Mouse (Mus musculus): ENCODE results near the gene Camk2n1. TPM values are rescaled to one million over a fixed set of nuclear protein-coding genes. Genes with fewer than 3 reads are reported as not detected.
A peak's percentile ranks its signal among the peaks of the same experiment; 100 is the strongest.
"Not testable (repeated sequence)": the region's sequence is repeated elsewhere in the genome, so short reads cannot be mapped to it uniquely, and the experiment has no call there.

Gene Camk2n1
- polyA plus RNA-seq, 1 experiment from 2014 or later, result 1.0 TPM

DNA sequence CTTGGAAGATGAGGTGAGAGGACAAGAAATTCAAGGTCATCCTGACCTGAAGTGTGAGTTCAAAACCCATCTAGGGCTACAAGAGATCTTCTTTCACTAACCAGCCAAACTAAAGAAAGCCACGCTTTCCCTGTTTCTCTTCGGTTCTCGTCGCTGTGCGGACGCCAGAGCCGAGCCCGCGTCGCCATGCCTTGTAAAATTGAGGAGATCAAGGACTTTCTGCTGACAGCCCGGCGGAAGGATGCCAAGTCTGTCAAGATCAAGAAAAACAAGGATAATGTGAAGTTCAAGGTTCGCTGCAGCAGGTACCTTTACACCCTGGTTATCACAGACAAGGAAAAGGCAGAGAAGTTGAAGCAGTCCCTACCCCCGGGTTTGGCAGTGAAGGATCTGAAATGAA is 28.5 kb upstream of the Camk2n1 start:
- not testable (repeated sequence) for H3K9me3 ChIP-seq, H3K4me2 ChIP-seq

DNA sequence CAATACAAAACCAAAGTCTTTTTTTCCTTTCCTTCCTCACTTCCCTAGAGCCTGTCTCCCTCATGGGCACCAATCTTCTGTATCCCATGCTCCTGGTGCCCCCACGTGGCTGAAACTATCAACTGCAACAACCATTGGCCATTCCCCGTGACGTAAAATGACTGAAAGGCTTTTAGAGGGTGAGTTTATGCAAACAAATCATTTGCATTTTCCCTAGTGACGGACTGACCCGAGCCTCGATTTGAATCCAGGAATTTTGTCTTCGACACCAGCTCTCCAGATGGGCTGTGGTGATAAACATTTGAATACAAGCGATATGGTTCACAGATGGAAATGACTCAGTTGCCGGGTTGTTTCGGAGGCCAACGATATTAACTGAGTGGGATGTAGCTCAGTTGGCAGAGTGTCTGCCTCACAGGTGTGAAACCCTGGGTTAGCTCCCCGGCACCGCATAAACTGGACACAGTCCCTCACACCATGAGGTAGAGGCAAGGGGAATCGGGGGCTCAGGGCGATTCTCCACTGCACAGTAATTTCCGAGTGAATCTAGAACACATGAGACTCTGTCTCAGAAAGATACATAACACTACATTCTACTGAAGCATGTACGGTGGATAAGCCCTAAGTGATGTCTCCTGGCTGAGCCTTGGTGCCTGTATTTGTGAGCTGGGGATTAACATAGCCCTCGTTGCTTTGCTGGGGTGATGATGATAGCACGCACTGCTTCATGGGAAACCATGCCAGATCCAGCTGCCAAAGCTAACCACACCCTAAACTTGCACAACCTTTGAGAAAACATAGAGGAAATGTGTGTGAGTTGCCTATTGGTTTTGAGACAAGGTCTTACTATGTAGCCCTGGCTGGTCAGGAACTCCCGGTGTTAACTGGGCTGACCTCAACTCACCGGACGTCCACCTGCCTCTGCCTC is 27.1 kb upstream of the Camk2n1 start:
- peak overlapping the region; percentile 34 for H3K4me2 ChIP-seq
- H3K36me3 ChIP-seq, result no peaks in the 10 kb centered on the region
- no peak overlapping the region for H3K4me3 ChIP-seq
- H3K4me1 ChIP-seq, result no peaks in the 10 kb centered on the region
- H3K9ac ChIP-seq, result peak overlapping the region; percentile 44; the same call in 1 of the 2 replicates
- 36% methylated on average over 22 of the region's 22 CpGs for WGBS
- no peak for ATAC-seq (ENCODE audit: extremely low read depth, insufficient number of reproducible peaks, low FRiP score, low TSS enrichment)
- peaks cover 5% of the 10 kb centered on the region; the same call in 1 of the 2 replicates for H3K9me3 ChIP-seq
- peaks cover 33% of the 10 kb centered on the region for H3K27me3 ChIP-seq (replicated peaks)
- H3K27ac ChIP-seq (replicated peaks), result no peak overlapping the region

More for the DNA sequence above, 28.5 kb upstream of the Camk2n1 start:
- H3K9ac ChIP-seq; H3K4me1 ChIP-seq; ATAC-seq (ENCODE audit: extremely low read depth, insufficient number of reproducible peaks, low FRiP score, low TSS enrichment); H3K4me3 ChIP-seq; H3K27ac ChIP-seq (replicated peaks); H3K36me3 ChIP-seq: not testable (repeated sequence)
- WGBS, result 85% methylated on average over 14 of the region's 14 CpGs
- peaks cover 37% of the 10 kb centered on the region for H3K27me3 ChIP-seq (replicated peaks)

DNA sequence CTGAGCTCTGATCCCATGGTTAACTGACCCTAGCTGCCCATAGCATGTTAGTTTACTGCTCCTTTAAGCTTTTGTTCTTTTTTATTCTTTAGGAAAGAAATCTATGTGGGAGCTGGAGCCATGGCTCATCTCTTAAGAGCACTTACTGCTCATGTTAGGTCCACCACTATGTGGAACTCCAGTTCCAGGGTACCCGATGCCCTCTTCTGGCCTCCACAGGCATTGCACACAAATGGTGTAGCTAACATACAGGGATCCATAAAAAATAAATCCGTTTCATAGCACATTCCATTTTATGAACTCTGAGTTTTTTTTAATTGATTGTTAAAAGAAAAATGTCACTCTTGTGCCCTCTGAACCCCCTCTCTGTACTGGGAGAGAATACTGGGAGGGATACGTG is 24.3 kb upstream of the Camk2n1 start:
- WGBS, result 48% methylated on average over 3 of the region's 3 CpGs
- Histone ChIP-seq H3K27me3 (replicated peaks) (peaks cover 42% of the 10 kb centered on the region), H3K9ac (no peak overlapping the region), H3K27ac (replicated peaks) (no peak overlapping the region), H3K4me3 (no peak overlapping the region), H3K4me1 (peaks cover 3% of the 10 kb centered on the region; the same call in 1 of the 2 replicates), H3K36me3 (no peaks in the 10 kb centered on the region), H3K4me2 (no peak overlapping the region), H3K9me3 (no peaks in the 10 kb centered on the region)
- ATAC-seq (ENCODE audit: extremely low read depth, insufficient number of reproducible peaks, low FRiP score, low TSS enrichment), result no peak

DNA sequence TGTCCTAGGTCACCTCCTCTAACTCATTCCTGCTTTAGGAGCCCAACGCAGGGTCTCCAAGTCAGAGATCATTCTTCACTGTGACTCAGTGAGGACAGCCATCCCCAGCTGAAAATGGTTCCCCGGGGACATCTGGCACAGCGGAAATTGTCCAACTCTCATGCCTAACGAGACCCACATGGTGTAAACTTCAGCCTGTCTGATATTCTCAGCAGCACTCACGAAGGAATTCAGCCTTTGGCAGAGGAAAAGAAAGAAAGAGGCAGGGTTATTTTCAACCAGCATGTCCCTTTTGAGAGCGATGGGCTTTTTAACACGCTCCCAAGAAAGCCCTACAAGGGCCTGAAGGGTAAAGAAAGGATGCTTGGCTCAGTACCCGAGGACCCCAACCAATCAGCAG is 22.8 kb upstream of the Camk2n1 start:
- no peak for ATAC-seq (ENCODE audit: extremely low read depth, insufficient number of reproducible peaks, low FRiP score, low TSS enrichment)
- peaks cover 5% of the 10 kb centered on the region for H3K36me3 ChIP-seq
- H3K27ac ChIP-seq (replicated peaks), result no peak overlapping the region
- no peaks in the 10 kb centered on the region for H3K9me3 ChIP-seq
- H3K27me3 ChIP-seq (replicated peaks), result peaks cover 42% of the 10 kb centered on the region
- H3K4me1 ChIP-seq, result peaks cover 16% of the 10 kb centered on the region
- no peak overlapping the region for H3K4me2 ChIP-seq
- H3K9ac ChIP-seq, result no peak overlapping the region
- WGBS, result 50% methylated on average over 8 of the region's 8 CpGs
- no peak overlapping the region for H3K4me3 ChIP-seq

DNA sequence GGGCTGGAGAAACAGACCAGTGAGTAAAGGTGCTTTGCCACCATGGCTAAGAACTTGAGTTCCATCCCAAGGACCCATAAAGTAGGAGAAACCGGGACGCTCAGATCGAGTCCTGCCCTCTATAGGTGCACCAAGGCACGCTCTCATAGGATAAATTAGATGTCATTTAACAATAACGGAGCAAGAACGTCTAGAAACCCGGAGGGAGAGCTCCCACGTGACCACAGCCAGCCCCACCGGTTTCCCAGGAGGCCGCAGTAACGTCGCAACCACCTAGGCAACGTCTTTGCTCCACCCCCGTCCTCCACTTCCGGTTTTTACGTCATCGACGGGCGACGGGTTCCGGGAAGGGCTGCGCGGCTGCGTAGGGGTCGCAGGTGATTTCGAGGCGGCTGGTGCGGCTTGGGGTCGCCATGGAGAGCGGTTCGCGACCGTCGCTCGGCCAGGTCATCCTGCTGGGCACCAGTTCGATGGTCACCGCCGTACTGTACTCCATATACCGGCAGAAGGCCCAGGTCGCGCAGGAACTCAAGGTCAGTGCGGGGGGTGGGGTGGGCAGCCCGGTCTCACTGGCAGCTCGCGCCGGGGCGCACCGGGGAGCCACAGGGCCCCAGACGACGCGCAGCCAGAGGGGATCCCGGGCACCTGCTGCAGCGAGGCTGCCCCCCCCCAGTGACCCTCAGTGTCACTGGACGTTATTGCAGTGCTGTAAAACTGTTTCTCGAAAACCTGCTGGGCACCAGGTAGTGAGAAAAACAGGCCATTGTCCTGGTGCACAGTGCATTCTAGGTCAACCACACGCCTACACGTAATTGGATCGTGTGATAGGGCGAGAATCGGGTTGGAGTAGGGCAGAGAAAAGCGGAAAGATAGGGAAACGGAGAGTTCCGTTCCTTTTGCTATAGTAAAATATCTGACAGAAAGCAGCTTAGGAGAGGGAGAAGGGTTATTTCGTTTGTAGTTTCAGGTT is 19.5 kb upstream of the Camk2n1 start, which contains the start of gene Mul1:
Gene Mul1, plus strand, starts transcription at position 325 of the 970 bp plus-strand sequence.
- peak within 1 kb of the TSS; percentile 68 for H3K27ac ChIP-seq (replicated peaks)
- H3K4me2 ChIP-seq, result peak within 1 kb of the TSS; percentile 89
- H3K27me3 ChIP-seq (replicated peaks), result peaks cover 24% of the 10 kb centered on the region
- WGBS, result under 1% methylated on average over 64 of the region's 64 CpGs
- no peaks in the 10 kb centered on the region for H3K9me3 ChIP-seq
- H3K4me3 ChIP-seq, result peak within 1 kb of the TSS; percentile 97
- H3K36me3 ChIP-seq, result peaks cover 38% of the 10 kb centered on the region
- ATAC-seq (ENCODE audit: extremely low read depth, insufficient number of reproducible peaks, low FRiP score, low TSS enrichment), result peak; percentile 86
- H3K9ac ChIP-seq, result peak within 1 kb of the TSS; percentile 97
- peaks cover 16% of the 10 kb centered on the region for H3K4me1 ChIP-seq

DNA sequence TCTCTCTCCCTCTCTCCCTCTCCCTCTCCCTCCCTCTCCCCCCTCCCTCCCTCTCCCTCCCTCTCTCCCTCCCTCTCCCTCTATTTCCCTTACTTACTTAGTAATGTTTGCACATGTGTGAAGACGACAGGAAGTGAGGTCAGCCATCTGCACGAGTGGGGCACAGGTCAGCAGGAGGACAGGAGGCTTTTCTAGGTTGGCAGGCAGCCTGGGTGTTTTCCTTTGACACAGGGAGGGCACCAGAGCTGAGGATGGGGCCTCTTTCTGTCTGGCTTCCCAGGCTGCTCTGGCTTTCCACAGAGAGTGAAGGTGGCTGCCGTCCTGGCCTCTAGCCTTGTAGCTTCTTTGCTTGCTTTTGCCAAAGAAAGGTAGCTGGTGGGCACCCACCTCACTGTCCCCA is 14.1 kb upstream of the Camk2n1 start:
- Histone ChIP-seq H3K9ac (no peak overlapping the region), H3K4me2 (no peak overlapping the region), H3K36me3 (peaks cover 66% of the 10 kb centered on the region), H3K4me1 (peaks cover 11% of the 10 kb centered on the region), H3K9me3 (no peaks in the 10 kb centered on the region), H3K27ac (replicated peaks) (no peak overlapping the region), H3K27me3 (replicated peaks) (peaks cover 13% of the 10 kb centered on the region), H3K4me3 (no peak overlapping the region)
- 55% methylated on average over 3 of the region's 3 CpGs for WGBS
- ATAC-seq (ENCODE audit: extremely low read depth, insufficient number of reproducible peaks, low FRiP score, low TSS enrichment), result no peak

DNA sequence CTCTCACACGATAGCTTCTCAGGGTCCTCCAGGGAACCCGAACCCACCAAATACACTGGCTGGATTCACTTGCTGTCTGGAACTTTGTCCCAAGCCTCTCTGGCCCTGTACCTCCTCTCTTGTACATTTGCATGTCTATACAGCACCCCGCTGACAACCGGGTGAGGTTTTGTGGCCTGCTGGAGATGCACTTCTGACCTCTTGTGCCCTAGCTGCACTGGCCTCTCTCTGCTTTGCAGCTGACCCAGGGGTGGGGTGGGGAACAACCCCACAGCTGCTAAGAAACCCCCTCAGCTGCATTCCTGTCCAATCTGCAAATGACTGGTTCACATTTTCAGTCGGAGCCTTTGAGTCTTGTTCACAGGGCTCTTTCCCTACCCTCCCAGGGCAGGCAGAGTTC is 9.2 kb upstream of the Camk2n1 start:
- Histone ChIP-seq H3K4me2 (no peak overlapping the region), H3K27me3 (replicated peaks) (peaks cover 60% of the 10 kb centered on the region), H3K4me3 (no peak overlapping the region), H3K9me3 (no peaks in the 10 kb centered on the region), H3K9ac (no peak overlapping the region), H3K36me3 (peaks cover 25% of the 10 kb centered on the region), H3K4me1 (0 out of 2 replicates have a peak, but pooled peaks cover 3% of the 10 kb centered on the region), H3K27ac (replicated peaks) (no peak overlapping the region)
- ATAC-seq (ENCODE audit: extremely low read depth, insufficient number of reproducible peaks, low FRiP score, low TSS enrichment), result no peak
- 26% methylated on average over 5 of the region's 5 CpGs for WGBS

DNA sequence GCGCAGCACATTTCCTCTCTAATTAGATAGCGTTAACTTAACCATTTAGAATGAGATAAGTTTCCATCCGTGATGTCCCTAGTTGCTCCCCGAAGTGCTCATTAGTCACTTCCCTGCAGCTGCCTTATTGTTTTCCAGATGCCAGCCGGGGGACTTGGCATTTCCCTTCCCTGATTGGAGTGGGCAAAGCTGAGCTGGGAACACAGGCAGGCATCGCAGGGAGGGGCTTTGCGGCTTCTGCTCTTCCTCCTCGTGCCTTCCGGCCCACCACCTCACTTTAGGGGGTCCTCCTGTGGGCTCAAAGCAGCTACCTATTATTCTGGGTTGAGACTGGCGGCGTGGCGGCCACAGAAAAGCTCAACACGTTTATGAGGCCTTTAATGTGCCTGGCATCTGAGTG is 7.1 kb upstream of the Camk2n1 start:
- WGBS, result 20% methylated on average over 13 of the region's 13 CpGs
- H3K4me2 ChIP-seq, result no peak overlapping the region
- H3K9me3 ChIP-seq, result no peaks in the 10 kb centered on the region
- peaks cover 5% of the 10 kb centered on the region; the same call in 1 of the 2 replicates for H3K36me3 ChIP-seq
- H3K9ac ChIP-seq, result no peak overlapping the region
- no peak for ATAC-seq (ENCODE audit: extremely low read depth, insufficient number of reproducible peaks, low FRiP score, low TSS enrichment)
- H3K4me3 ChIP-seq, result no peak overlapping the region
- H3K4me1 ChIP-seq, result 0 out of 2 replicates have a peak, but pooled peaks cover 3% of the 10 kb centered on the region
- peaks cover 79% of the 10 kb centered on the region for H3K27me3 ChIP-seq (replicated peaks)
- H3K27ac ChIP-seq (replicated peaks), result no peak overlapping the region

DNA sequence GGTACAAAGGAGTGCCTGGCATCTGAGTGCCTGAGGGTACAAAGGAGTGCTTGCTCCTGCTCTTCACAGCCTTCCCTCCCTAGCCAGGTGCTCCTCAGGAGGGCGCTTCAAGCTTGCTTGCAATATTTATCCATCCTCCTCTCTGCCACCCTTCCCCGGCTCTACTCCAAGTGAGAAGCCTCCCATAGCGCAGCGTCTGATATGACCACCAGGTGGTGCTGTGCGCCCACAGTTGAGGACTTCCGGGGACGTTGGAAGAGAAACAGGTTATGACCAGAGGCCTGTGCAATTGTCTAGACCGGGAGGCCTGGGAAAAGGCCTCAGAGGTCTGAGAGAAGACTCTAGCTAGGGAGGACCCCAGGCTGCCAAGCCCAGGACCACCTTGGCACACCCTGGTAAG is 6.7 kb upstream of the Camk2n1 start:
- Histone ChIP-seq H3K9ac (no peak overlapping the region), H3K27ac (replicated peaks) (no peak overlapping the region), H3K27me3 (replicated peaks) (peaks cover 83% of the 10 kb centered on the region), H3K4me1 (0 out of 2 replicates have a peak, but pooled peaks cover 3% of the 10 kb centered on the region), H3K9me3 (no peaks in the 10 kb centered on the region), H3K4me2 (no peak overlapping the region), H3K4me3 (no peak overlapping the region), H3K36me3 (0 out of 2 replicates have a peak, but pooled peaks cover under 1% of the 10 kb centered on the region)
- WGBS, result 0% methylated on average over 8 of the region's 8 CpGs
- no peak for ATAC-seq (ENCODE audit: extremely low read depth, insufficient number of reproducible peaks, low FRiP score, low TSS enrichment)

DNA sequence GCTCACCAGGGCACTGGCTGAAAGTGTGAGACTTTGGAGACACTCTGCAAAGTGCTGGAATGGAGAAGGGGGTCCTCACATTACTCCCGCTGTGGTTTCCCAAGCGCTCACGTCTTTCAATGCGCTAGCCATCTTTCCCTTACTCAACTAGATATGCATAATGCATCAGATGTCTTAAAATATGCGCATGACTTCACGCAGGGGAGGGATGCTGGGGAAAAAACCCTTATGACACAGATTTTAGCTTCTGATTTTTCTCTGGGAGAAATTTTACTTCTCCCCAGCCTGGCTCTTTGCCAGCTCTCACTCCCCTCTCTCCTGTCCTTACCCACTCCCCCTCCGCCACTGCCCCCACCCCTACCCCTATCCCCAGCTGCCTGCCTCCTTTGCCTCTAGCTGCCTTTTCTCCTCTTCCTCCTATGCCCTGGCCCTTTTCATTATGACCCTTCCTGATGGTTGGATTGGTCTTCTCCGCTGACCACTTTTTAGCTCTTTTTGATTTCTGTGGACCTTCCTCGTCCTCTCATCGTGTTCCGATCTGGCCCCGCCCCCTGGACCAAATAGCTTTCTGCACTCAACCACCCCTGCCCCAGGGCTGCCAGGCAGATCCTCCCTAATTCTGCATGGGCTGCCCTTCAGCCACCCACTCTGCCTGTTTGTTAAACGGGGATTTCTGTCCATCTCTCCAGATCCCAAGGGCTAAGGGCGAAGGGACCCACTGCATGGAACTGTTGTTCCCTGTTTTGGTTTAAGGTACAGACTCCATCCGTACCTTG is 6.1 kb upstream of the Camk2n1 start:
- ATAC-seq (ENCODE audit: extremely low read depth, insufficient number of reproducible peaks, low FRiP score, low TSS enrichment), result no peak
- Histone ChIP-seq H3K4me1 (0 out of 2 replicates have a peak, but pooled peaks cover 3% of the 10 kb centered on the region), H3K4me3 (no peak overlapping the region), H3K36me3 (no peaks in the 10 kb centered on the region), H3K9ac (no peak overlapping the region), H3K27ac (replicated peaks) (no peak overlapping the region), H3K4me2 (no peak overlapping the region), H3K27me3 (replicated peaks) (peaks cover 89% of the 10 kb centered on the region), H3K9me3 (no peaks in the 10 kb centered on the region)
- WGBS, result 40% methylated on average over 15 of the region's 15 CpGs

Data from heart, embryonic 13.5 days (tissue).